Mouse (Mus musculus): ENCODE measurements around the gene Gm10097.

GRCm38 (mm10) chr10:5097754-5098137 lies 28.8 kb downstream of the Gm10097 start:
- no peak for TF ChIP-seq CTCF (IDR thresholded peaks at IDR 0.05; ENCODE audit: extremely low read depth, insufficient read depth, insufficient read length, insufficient replicate concordance)
- no peak for TF ChIP-seq POLR2A (IDR thresholded peaks at IDR 0.05; ENCODE audit: low read depth, low read length)
